In genomic region chr7:92985683-92986070, GRCm38 (mm10) we compare ENCODE assay signal across 23 mouse cellular contexts.
DNase-seq lines count a peak whose midpoint lies in the region; ATAC-seq and TF ChIP-seq lines count a peak whose summit lies in the region.
"Had no signal": no experiment of that assay in that cellular context is flagged by ENCODE, and none has a peak within 500 bp of the region (broad histone marks: within the 10 kb centered on the region; RNA-seq: fewer than 3 reads in every experiment).

No protein-coding gene starts in this region.

- no peak for ATAC-seq in neural tube, embryonic 11.5 days (ENCODE audit: insufficient read depth, low FRiP score, low TSS enrichment)
- no peak for ATAC-seq in forebrain, postnatal 0 days
- ATAC-seq in midbrain, embryonic 13.5 days, result 0 out of 2 replicates have a peak, but pooled peaks have one; percentile 41
- no peak for ATAC-seq in neural tube, embryonic 15.5 days (ENCODE audit: low FRiP score)
- no peak for ATAC-seq in frontal cortex, adult (ENCODE audit: low TSS enrichment)
- ATAC-seq in kidney, embryonic 14.5 days (ENCODE audit: low FRiP score, low TSS enrichment), result no peak
- ATAC-seq: intestine, postnatal 0 days; liver, embryonic 12.5 days had no signal

- peaks cover 6% of the 10 kb centered on the region; the same call in 1 of the 2 replicates for H3K4me1 ChIP-seq in neural tube, embryonic 11.5 days (ENCODE audit: control insufficient read depth, insufficient read depth, low read length)
- peaks cover 4% of the 10 kb centered on the region for H3K4me1 ChIP-seq in forebrain, postnatal 0 days (ENCODE audit: insufficient read depth)
- H3K4me1 ChIP-seq in midbrain, embryonic 13.5 days (replicated peaks), result peaks cover 16% of the 10 kb centered on the region
- H3K4me1 ChIP-seq in neural tube, embryonic 15.5 days, result peaks cover 11% of the 10 kb centered on the region
- no peaks in the 10 kb centered on the region for H3K4me1 ChIP-seq in kidney, embryonic 14.5 days (ENCODE audit: control insufficient read depth, insufficient read depth, low read length)
- H3K4me1 ChIP-seq: limb, embryonic 12.5 days; liver, embryonic 12.5 days had no signal

- no peak for DNase-seq in neural tube, embryonic 11.5 days (ENCODE audit: low spot score)
- no peak for DNase-seq in neural tube, embryonic 10.5 days (ENCODE audit: extremely low spot score, low spot score)
- DNase-seq in forebrain, postnatal 0 days, result no peak
- no peak for DNase-seq in urinary bladder, postnatal 4 days (ENCODE audit: low spot score in 2 of 2)
- DNase-seq: cerebellum, adult 2 months; gastrocnemius, postnatal 14 days; heart, adult 18-20 months; heart, postnatal 4 days; layer of hippocampus, adult 9-11 months; lung, adult 2 months; lung, postnatal 36 days; right cerebral cortex, postnatal 25 days; thymus, adult 2 months had no signal

- 78% methylated on average over 2 of the region's 2 CpGs for WGBS in neural tube, embryonic 11.5 days
- 15% methylated on average over 2 of the region's 2 CpGs for WGBS in forebrain, postnatal 0 days
- WGBS in midbrain, embryonic 13.5 days, result 8% methylated on average over 2 of the region's 2 CpGs
- 53% methylated on average over 2 of the region's 2 CpGs for WGBS in neural tube, embryonic 15.5 days
- WGBS in kidney, embryonic 14.5 days, result 84% methylated on average over 2 of the region's 2 CpGs

- no peak for TF ChIP-seq CTCF in forebrain, postnatal 0 days (IDR thresholded peaks at IDR 0.05; ENCODE audit: low read depth)

- H3K27me3 ChIP-seq in neural tube, embryonic 11.5 days (ENCODE audit: control insufficient read depth, insufficient read depth, low read length), result no peaks in the 10 kb centered on the region
- H3K27me3 ChIP-seq in forebrain, postnatal 0 days (ENCODE audit: insufficient read depth, low read length), result no peaks in the 10 kb centered on the region
- peaks cover 12% of the 10 kb centered on the region; the same call in 1 of the 2 replicates for H3K27me3 ChIP-seq in midbrain, embryonic 13.5 days
- H3K27me3 ChIP-seq in neural tube, embryonic 15.5 days (replicated peaks), result no peaks in the 10 kb centered on the region
- no peaks in the 10 kb centered on the region for H3K27me3 ChIP-seq in kidney, embryonic 14.5 days (ENCODE audit: control insufficient read depth, insufficient read depth, low read length)
- H3K27me3 ChIP-seq: heart, embryonic 13.5 days; limb, embryonic 12.5 days; liver, embryonic 12.5 days; neural tube, embryonic 12.5 days had no signal

- no peaks in the 10 kb centered on the region for H3K36me3 ChIP-seq in neural tube, embryonic 11.5 days (ENCODE audit: control insufficient read depth, insufficient read depth, low read length)
- H3K36me3 ChIP-seq in forebrain, postnatal 0 days (ENCODE audit: insufficient read depth), result no peaks in the 10 kb centered on the region
- no peaks in the 10 kb centered on the region for H3K36me3 ChIP-seq in midbrain, embryonic 13.5 days
- H3K36me3 ChIP-seq in neural tube, embryonic 15.5 days, result no peaks in the 10 kb centered on the region
- no peaks in the 10 kb centered on the region for H3K36me3 ChIP-seq in kidney, embryonic 14.5 days (ENCODE audit: control insufficient read depth, insufficient read depth, low read length)
- H3K36me3 ChIP-seq: heart, embryonic 13.5 days; limb, embryonic 12.5 days; liver, embryonic 12.5 days; neural tube, embryonic 12.5 days had no signal

- H3K4me2 ChIP-seq in neural tube, embryonic 11.5 days (ENCODE audit: low read depth), result no peak overlapping the region
- H3K4me2 ChIP-seq in forebrain, postnatal 0 days (ENCODE audit: low read depth), result no peak overlapping the region; the same call in 1 of the 2 replicates
- H3K4me2 ChIP-seq in midbrain, embryonic 13.5 days (replicated peaks), result no peak overlapping the region
- H3K4me2 ChIP-seq in neural tube, embryonic 15.5 days, result no peak overlapping the region
- H3K4me2 ChIP-seq in kidney, embryonic 14.5 days (replicated peaks; ENCODE audit: low read depth, low read length), result no peak overlapping the region
- H3K4me2 ChIP-seq: limb, embryonic 12.5 days; liver, embryonic 12.5 days had no signal

- no peak overlapping the region for H3K9ac ChIP-seq in neural tube, embryonic 11.5 days (ENCODE audit: low read length)
- peak overlapping the region; percentile 35; the same call in 1 of the 2 replicates for H3K9ac ChIP-seq in forebrain, postnatal 0 days
- no peak overlapping the region for H3K9ac ChIP-seq in midbrain, embryonic 13.5 days (replicated peaks)
- no peak overlapping the region for H3K9ac ChIP-seq in neural tube, embryonic 15.5 days (replicated peaks)
- no peak overlapping the region for H3K9ac ChIP-seq in kidney, embryonic 14.5 days (ENCODE audit: low read depth, low read length)
- H3K9ac ChIP-seq: heart, embryonic 13.5 days; limb, embryonic 12.5 days; liver, embryonic 12.5 days; neural tube, embryonic 12.5 days had no signal

- H3K9me3 ChIP-seq in neural tube, embryonic 11.5 days (ENCODE audit: control insufficient read depth, low read length), result no peaks in the 10 kb centered on the region
- H3K9me3 ChIP-seq in forebrain, postnatal 0 days (ENCODE audit: low read length), result no peaks in the 10 kb centered on the region
- H3K9me3 ChIP-seq in midbrain, embryonic 13.5 days, result no peaks in the 10 kb centered on the region
- no peaks in the 10 kb centered on the region for H3K9me3 ChIP-seq in neural tube, embryonic 15.5 days (replicated peaks)
- no peaks in the 10 kb centered on the region for H3K9me3 ChIP-seq in kidney, embryonic 14.5 days (ENCODE audit: control insufficient read depth, low read length)
- H3K9me3 ChIP-seq: heart, embryonic 13.5 days; limb, embryonic 12.5 days; liver, embryonic 12.5 days; neural tube, embryonic 12.5 days had no signal

- 0 out of 2 replicates have a peak overlapping the region, but pooled peaks have one; percentile 49 for H3K27ac ChIP-seq in neural tube, embryonic 11.5 days (ENCODE audit: low read depth, low read length)
- no peak overlapping the region for H3K27ac ChIP-seq in forebrain, postnatal 0 days (ENCODE audit: low read depth, low read length)
- no peak overlapping the region for H3K27ac ChIP-seq in midbrain, embryonic 13.5 days
- H3K27ac ChIP-seq in neural tube, embryonic 15.5 days (replicated peaks), result peak overlapping the region; percentile 70; the same call in 1 of the 2 replicates
- H3K27ac ChIP-seq in kidney, embryonic 14.5 days (ENCODE audit: low read depth, low read length), result no peak overlapping the region
- H3K27ac ChIP-seq: kidney, postnatal 0 days; limb, embryonic 12.5 days; liver, embryonic 12.5 days; neural tube, embryonic 12.5 days had no signal

- H3K4me3 ChIP-seq in neural tube, embryonic 11.5 days (ENCODE audit: low read depth, low read length), result no peak overlapping the region
- no peak overlapping the region for H3K4me3 ChIP-seq in forebrain, postnatal 0 days (ENCODE audit: low read depth, low read length)
- H3K4me3 ChIP-seq in midbrain, embryonic 13.5 days (replicated peaks), result no peak overlapping the region
- H3K4me3 ChIP-seq in neural tube, embryonic 15.5 days (replicated peaks), result no peak overlapping the region
- no peak overlapping the region for H3K4me3 ChIP-seq in kidney, embryonic 14.5 days (ENCODE audit: low read length)
- H3K4me3 ChIP-seq: limb, embryonic 12.5 days; liver, embryonic 12.5 days; neural tube, embryonic 12.5 days had no signal

Comparison
In these comparisons a context has a peak if more than half of its experiments do, and no peak if none do; other contexts are left out.
1. H3K27ac ChIP-seq: peak in neural tube, embryonic 11.5 days (single experiment) and neural tube, embryonic 15.5 days (single experiment); none in forebrain, postnatal 0 days (single experiment), midbrain, embryonic 13.5 days (single experiment) and kidney, embryonic 14.5 days (single experiment).